Mouse (Mus musculus) CH12F3 (cell line): ENCODE results near the gene Rdh16f2.
"Not testable (repeated sequence)": the region's sequence is repeated elsewhere in the genome, so short reads cannot be mapped to it uniquely, and the experiment has no call there.

Experiments used
- in situ Hi-C: fragments of 300-500 bp; cut with MboI; formaldehyde crosslinking; loops from 2 replicates; pipeline ENCODE4 v1.14.3; 2020; ENCODE audit warnings: low sequenced_read_pairs

Gene Rdh16f2

DNA sequence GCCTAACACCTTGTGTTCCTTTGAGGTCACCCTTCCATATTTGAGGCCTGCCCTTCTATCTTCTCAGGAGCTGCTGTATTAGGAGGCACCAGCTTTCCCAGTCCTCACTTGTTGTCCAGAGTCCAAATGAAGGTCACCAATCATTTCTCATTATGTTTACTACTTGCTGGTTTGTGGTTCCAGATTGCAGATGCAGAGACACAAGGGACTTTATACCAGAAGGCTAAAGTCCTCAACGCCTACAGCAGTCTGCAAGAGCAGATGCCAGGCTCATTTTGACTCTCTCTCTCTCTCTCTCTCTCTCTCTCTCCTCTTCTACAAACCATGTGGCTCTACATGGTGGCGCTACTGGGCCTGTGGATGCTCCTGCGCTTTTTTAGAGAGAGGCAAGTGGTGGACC is at the start of gene Rdh16f2:
Rdh16f2 (plus strand) TSS at position 243 of the 400 bp plus-strand sequence.
- in situ Hi-C loops, result no loop called here

DNA sequence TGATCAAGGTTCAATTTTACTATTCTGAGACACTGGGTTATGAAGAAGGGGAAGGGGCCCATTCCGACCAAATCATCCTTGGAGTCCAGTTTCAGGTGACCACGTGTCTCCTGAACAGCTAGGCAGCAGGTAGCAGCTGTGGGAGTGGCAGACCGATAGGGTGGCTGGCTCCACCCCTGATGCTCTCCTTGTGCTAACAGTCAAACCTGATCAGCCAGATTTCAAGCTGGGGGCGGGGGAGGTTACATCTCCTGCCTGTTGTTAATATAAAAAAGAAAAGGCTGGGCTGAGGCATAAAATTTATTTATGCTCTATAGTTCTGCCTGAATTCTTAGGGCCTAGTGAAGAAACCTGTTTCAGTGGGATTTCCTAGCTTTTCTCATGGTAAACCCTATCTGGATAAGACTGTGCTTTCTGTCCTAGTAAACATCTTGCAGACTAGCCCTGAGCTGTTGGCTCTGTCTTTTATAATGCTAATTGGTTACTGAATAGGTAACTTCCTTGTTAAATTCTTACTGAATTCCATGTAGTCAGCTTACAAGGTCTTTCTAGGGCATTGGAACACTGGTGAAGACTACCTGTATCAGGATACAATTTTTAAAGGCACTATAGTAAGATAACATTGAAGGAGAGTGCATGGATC is 48.9 kb upstream of the Rdh16f2 start:
- in situ Hi-C loops, result not testable (repeated sequence)

DNA sequence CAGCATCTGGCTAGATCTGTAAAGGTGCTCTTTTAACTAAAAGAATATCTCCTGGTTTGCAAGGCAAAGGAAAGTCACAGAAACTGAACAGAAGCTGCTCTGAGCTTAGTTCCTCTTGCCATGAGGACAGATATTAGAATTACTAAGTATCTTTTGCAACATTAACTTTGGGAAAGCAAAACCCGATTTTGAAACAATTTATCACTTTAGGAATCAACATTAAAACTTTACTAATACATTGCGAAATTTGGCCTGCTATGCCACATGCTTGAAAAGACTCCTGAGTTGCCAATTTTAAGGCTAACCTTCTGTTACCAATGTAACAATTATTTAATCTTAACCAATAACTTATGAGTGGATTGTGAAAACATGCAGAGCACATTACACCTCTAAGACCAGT is 44.5 kb upstream of the Rdh16f2 start:
- in situ Hi-C loops, result not testable (repeated sequence)

DNA sequence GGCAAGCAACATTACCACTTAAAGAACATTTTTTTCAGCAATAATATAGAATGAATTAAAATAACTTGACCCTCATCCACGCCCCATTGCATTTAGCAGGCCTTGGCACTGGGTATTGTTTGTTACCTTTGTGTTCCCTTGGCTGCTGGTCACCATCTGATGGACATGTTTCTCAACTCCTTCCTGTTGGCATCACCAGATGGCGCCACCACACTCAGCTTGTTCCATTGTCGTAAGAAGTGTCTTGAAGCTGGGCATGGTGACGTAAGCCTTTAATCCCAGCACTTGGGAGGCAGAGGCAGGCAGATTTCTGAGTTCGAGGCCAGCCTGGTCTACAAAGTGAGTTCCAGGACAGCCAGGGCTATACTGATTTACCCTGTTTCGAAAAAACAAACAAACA is 40.9 kb upstream of the Rdh16f2 start:
- in situ Hi-C loops, result no loop called here

DNA sequence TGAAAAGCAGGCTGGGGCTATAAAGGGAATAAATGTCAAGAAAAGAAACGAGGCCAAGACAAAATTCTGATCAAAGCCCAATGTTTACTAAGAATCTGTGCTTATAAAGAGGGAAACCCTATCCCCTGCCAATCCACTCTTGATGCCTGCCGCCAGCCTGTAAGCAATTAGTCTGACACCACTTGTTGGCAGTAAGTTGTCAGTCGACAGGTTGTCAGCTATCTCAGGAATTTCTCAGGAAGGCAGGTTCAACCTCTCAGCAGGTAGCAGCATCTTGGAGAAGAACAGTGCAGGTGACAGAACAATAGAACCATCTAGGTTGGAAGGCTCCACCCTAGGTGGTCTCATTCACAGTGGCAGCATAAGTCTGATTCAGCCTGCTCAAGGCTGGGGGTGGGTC is 37.2 kb upstream of the Rdh16f2 start:
- in situ Hi-C loops, result no loop called here

DNA sequence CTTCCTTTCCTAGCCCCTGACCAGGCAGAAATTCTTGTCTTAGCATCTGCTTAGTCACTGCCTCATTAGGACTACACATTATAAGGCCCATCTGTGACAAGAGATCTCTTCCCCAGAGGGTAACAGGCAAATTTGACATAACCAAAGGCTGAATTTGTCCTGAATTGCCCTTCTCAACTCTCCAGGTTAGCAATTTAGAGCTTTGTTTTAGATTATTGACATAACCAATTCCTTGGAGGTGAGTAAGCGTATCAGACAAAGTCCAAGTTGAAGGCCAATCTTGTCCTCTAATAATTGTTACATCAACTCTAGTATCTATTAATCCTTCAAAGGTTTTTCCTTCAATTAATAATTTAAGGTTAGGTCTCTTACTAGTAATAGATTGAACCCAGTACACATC is 32.1 kb upstream of the Rdh16f2 start:
- in situ Hi-C loops, result not testable (repeated sequence)

DNA sequence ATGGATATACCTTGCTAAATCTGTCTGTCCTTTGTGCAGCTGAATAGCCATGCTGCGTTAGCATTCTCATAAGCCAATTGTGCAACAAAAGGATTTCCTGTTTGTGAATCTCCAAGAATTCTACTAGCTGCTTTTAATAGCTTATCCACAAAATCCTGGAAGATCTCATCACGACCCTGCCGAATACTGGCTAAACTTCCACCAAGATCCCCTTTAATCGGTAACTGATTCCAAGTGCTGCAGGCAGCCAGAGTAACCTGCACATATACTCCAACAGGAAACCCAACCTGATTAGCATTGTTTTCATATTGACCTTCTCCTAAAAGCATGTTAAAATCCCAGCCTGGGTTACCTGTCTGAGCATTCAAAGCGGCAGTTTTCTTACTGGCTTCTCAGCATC is 31.0 kb upstream of the Rdh16f2 start:
- in situ Hi-C loops, result no loop called here

DNA sequence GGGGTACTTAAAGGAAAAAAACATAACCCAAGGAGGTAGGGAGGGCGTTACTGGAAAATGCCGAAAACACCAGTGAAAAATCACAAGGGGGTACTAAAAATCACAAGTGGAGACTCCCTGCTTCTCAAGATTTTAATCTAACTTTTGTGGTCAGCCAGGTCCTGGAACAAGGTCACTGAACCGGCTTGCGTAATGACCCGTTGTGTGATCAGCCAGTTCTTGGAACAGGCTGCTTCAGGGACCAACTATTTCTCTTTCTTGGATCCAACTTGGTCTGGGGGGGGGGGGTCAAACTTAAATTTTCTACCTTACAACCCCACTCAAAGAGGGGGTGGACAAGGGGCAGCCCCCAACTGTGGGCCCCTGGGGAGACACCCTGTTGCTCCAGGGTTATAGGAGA is 28.5 kb upstream of the Rdh16f2 start:
- in situ Hi-C loops, result not testable (repeated sequence)

DNA sequence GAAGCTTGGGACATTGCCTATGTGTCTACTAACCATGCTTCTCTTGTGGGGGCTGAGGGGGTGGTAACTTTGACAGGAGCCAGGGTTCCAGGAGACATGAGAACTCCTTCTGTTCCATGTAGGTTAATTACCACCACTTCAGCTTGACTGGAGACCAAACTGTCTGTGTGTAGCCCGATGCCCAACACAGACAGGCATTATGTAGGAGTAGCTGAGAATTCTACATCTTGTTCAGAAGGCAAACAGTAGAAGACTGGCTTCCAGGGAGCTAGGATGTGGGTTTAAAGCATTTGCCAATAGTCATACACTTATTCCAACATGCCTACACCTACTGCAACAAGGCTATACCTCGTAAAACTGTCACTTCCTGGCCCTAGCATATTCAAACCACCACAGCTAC is 27.7 kb upstream of the Rdh16f2 start:
- in situ Hi-C loops, result no loop called here

DNA sequence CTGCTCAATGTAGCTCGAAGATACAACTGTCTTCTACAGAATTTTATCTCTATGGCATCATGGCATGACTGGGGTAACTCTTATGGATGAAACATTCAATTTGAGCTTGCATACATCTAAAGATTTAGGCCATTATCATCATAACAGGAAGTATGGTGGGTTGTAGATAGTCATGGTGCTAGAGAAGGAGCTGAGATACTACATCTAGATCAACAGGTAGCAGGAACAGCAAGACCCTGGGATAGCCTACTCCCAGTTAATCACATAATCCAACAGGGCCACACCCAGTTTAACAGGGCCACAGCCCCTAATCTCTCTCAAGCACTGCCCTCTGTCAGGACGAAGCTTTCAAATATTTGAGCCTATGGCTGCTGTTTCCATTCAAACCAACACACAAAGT is 25.5 kb upstream of the Rdh16f2 start:
- in situ Hi-C loops, result no loop called here

DNA sequence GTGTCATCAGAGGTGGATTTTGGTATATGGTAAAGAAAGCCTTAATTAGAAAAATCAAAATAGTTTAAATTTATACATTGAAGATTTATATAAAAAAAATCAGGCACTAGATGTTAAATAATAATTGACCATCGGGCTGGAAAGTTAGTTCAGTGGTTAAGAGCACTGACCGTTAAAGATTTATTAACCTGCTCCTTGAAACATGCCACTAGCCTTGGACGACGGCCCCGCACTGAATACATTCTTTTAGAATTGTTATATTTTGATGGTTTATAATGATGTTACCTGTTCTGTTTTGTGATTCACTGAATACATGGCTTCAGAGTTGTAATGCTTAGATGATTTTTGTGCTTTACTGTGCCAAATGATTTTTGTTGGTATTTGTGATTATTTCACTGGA is 20.3 kb upstream of the Rdh16f2 start:
- in situ Hi-C loops, result not testable (repeated sequence)

DNA sequence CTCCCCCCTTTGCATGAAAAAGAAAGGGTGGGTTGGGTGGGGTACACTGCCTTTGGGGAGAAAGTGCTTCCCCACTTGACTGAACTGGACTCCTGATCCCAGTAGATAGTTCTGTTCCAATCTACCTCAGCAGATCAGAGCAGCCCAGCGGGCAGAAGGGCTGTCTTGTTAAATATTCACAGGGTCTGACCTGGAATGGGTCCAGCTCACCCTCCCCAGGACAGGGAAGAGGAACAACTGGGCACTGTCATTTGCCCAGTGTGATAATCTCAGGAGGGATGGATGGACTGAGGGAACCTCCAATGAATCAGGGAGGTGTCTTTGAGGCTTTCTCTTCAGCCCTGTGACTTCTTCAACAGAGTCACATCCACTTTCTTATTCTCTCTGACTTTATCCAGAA is 18.2 kb upstream of the Rdh16f2 start:
- in situ Hi-C loops, result no loop called here

DNA sequence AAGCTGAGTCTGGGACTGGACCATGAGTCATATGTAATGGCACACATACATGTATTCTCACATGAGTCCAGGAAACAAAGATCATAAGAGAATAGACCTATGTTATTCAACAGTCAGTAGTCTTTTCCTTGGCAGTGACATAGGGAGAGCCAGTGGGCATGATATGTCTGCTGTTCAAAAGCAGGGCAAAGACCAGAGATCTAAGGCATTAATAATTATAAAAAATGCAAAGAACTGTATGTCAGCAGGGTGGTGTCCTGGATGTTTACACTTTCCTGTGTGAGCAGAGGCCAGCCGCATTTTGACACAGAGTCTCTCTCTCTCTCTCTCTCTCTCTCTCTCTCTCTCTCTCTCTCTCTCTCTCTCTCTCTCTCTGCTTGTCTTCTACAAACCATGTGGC is 16.6 kb upstream of the Rdh16f2 start, which contains the start of gene Rdh19:
Rdh19 (plus strand) TSS at position 301 of the 400 bp plus-strand sequence.
- in situ Hi-C loops, result no loop called here

DNA sequence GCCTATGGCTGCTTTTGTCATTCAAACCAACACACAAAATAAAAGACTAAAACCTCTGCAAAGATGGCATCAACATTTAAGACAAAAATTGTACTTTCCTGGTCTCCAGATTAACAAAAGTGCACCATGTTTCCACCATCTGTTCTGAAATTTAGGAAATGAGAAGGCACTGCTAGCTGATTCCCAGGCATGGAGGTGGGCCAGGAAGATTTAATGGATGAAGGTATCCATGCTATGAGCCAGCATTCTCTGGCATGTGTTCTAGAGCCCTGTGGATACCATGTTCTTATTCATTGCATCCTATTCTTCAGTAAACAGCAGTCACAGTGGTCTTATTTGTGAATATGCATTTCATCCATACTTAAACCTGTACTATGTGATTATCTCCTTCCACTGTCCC is 9.9 kb upstream of the Rdh16f2 start:
- in situ Hi-C loops, result no loop called here

DNA sequence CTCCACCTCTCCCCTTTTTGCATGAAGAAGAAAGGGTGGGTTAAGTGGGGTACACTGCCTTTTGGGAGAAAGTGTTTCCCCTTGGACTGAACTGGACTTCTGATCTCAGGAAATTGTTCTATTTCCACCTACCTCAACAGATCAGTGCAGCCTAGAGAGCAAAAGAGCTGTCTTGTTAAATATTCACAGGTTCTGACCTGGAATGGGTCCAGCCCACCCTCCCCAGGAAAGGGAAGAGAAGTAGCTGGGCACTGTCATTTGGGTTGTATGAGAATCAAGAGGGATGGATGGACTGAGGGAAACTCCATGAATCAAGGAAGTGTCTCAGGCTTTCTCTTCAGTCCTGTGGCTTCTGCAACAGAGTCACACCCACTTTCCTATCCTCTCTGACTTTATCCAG is 1.3 kb upstream of the Rdh16f2 start:
- in situ Hi-C loops, result no loop called here

DNA sequence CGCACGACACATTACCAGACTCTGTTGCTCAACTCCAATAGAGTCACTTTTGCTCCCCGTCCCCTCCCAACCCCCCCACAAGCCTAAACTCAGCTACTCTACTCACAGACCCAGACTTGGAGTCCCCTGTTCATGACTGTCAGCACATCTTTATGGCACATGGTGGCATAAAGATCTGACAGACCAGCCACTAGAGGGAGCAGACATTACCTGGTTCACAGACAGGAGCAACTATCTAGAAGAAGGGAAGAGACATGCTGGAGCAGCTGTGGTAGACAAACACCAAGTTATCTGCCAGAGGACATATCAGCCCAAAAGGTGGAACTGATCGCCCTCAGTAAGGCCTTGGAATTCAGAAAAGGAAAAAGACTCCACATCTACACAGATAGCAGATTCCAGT is 6.2 kb downstream of the Rdh16f2 start:
- in situ Hi-C loops, result no loop called here

DNA sequence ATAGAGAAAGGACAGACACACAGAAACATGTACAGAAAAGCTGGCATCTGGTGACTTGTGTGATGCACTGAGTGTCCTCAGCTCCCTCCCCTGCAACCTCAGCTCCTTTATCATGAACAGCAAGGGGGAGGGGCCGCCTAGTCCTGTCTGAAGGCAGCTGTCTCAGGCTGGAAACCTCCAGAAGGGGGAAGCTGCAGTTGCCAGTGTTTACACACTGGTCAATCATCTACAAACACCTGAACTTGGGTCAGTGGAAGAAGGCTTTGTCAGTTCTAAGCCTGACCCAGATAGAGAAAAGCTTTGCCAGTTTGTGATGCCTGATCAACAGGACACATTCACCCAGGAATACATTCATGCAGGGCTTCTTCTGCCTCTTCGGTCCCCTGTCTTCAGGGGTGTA is 11.4 kb downstream of the Rdh16f2 start:
- in situ Hi-C loops, result no loop called here

DNA sequence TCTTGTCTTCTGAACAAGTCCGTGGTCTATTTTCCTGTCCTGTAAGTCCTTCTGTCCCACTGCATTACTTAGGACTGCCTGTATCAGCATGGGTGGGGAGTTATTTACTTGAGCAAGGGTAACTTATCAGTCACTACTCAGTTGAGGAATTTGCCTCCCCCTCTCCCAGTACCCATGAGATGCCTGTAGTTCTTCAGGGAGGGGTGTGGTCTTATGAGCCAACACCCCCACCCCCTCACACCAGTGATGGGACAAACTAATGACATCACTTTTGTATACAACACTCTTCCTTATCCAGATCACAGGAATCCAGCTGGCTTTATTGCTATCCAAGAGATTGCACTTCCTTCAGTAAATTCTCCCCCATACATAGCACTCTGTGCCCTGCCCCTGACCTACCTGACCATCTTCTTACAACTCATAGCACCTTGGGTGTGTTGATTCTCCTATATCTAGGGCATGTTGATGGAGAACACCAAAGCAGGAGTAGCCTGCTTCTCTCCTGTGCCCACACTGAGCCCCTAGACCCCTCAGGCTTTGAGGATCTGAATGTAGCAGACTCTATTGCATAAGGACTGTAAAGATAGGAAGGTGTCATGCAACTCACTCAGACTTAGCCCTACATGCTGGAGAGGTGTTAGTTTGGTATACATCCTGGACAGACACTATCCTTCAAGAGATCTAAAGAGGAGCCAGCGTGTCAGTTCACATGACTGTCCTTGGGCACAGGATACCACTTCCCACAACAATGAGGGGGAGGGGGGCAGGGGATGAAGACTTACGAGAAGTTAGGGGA is 12.2 kb downstream of the Rdh16f2 start:
- in situ Hi-C loops, result no loop called here

DNA sequence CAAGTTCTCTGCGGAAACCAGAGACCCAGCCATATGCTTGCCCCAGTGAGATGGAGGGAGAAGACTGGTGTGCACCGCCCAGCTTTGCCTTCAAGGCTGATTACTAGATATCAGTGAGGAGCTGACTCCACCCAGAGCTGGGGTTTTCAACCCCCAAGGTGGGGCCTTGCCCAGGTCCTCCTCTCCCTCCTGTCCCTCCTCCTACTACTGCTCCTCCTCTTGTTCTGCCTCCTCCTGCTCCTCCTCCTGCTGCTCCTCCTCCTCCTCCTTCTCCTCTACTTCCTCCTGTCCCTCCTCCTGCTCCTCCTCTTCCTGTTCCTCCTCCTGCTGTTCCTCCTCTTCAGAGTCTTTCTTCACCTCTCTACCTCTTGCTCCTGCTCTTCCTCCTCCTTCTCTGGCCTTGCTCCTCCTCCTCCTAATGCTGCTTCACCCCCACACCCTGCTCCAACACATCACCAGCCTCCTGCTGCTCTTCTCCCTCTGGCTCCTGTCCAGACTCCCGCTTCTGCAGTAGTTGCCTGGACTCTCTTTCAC is 12.9 kb downstream of the Rdh16f2 start:
- in situ Hi-C loops, result no loop called here

DNA sequence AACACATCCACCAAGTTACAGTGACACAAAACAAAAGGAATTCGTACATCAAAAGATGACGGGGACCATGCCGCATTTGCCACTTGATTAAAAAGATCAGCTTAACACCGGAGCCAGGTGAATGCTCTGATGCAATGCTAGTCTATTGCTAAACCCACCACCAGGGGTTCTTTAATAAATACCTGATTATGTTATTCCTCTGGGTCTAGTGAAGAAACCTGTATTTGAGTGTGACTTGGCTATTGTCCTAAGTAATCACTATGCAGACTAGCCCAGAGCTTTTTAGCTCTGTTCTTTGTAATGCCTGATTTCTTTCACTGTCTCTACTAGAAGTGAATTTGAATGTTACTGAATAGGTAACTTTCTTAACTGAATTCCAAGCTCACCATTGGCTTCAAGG is 14.8 kb downstream of the Rdh16f2 start:
- in situ Hi-C loops, result no loop called here

DNA sequence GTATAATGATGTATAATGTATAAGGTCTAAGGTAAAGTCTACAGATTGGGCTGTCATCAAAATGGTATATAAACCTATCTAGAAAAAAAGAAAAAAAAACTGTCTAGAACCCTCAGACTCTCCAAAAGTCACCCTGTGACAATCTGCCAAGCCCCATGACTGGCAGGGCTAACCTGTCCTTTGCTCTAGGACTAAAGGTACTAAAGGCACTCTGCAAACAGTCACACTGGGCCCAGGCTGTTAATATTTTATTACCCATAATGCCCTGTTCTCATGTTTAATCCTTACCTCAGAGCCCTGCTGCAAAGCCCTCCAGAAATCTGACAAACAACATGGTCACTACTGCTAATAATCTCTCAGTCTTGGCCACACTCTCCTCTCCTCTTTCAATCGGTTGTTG is 20.3 kb downstream of the Rdh16f2 start:
- in situ Hi-C loops, result no loop called here

DNA sequence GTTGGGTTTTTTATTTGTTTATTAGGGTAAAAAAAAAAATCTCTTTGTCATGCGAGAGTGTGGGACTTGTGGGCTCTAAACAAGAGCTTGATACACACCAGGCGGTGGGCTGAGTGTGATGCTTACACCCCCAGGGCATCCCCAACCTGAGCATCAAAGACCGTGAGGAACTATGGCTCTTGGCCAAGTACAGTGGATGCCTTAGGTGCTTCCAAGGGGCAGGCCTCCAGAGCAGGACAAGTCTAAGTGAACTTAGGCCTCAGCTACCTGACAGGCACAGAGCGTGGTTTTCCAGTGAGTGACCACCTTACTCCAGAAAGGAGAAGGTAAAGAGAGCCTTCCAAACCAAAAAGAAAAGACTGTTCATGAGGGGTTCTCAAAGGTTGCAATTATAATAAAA is 20.7 kb downstream of the Rdh16f2 start:
- in situ Hi-C loops, result no loop called here
